13 mouse cellular contexts compared by ENCODE assay signal in the genomic region with DNA sequence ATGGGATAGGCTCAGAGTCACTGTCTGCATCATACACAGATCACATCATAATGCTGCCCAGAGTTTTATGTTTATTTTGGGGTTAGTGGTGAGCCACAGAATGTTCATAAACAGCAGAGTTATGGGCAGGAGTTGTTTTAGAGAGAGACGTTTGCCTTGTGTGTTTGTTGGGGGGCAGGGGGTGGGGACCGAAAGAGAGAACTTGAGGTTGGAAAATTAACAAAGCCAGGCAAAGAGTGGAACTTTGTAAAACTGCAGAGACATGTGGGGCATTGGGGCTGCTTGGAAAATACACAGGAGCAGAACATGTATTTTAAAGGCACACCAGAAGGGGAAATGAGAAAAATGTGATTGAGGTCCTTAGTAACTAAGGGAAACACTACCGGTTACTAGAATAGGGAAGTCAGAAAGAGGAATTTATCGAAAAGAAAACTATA. TPM values are rescaled to one million over a fixed set of nuclear protein-coding genes. Genes with fewer than 3 reads are reported as not detected.
A peak's percentile ranks its signal among the peaks of the same experiment; 100 is the strongest.
DNase-seq lines count a peak whose midpoint lies in the region; ATAC-seq and TF ChIP-seq lines count a peak whose summit lies in the region.
"Had no signal": no experiment of that assay in that cellular context is flagged by ENCODE, and none has a peak within 500 bp of the region (broad histone marks: within the 10 kb centered on the region; RNA-seq: fewer than 3 reads in every experiment).

No protein-coding gene starts in this region.

- peak; percentile 12 for DNase-seq in lung, postnatal 36 days
- no peak for DNase-seq in lung, postnatal 10 days
- peak; percentile 64 for DNase-seq in MEL (ENCODE audit: low read depth, low spot score)
- peak; percentile 51 for DNase-seq in naive thymus-derived CD4-positive, alpha-beta T cell, adult 2 months (ENCODE audit: low read depth)
- no peak for DNase-seq in gastrocnemius, postnatal 4 days (ENCODE audit: low spot score in 2 of 2)
- DNase-seq in retina, embryonic 14.5 days (ENCODE audit: low spot score), result no peak
- DNase-seq: cerebellum, postnatal 14 days; heart, postnatal 14 days had no signal

- H3K27ac ChIP-seq in MEL (ENCODE audit: control insufficient read depth, low read depth, low read length), result peak overlapping the region; percentile 54
- peak overlapping the region; percentile 39 for H3K27ac ChIP-seq in embryonic facial prominence, embryonic 15.5 days (replicated peaks)
- H3K27ac ChIP-seq: intestine, embryonic 15.5 days; limb, embryonic 12.5 days; lung, embryonic 15.5 days had no signal

- no peaks in the 10 kb centered on the region for H3K79me2 ChIP-seq in MEL (ENCODE audit: control insufficient read depth, insufficient read depth, low read length, poor library complexity)

- TF ChIP-seq EP300 in MEL (IDR thresholded peaks at IDR 0.05; ENCODE audit: low read depth in 1 of 2, low read length in 2 of 2), result peak in 1 of 2 experiments; percentile 39; a peak in 1 of 4 replicates

- WGBS in embryonic facial prominence, embryonic 15.5 days, result 68% methylated on average over 4 of the region's 4 CpGs

- TF ChIP-seq POLR2A in MEL (IDR thresholded peaks at IDR 0.05; ENCODE audit: control insufficient read depth in 1 of 2, insufficient read depth in 1 of 2, low read depth in 1 of 2, low read length in 2 of 2, poor library complexity in 1 of 2), result no peak

- ATAC-seq in embryonic facial prominence, embryonic 15.5 days (ENCODE audit: insufficient number of reproducible peaks, low FRiP score, low TSS enrichment, low read depth), result peak; percentile 43; the same call in 1 of the 2 replicates
- ATAC-seq: activated CD4-positive, CD25-positive, alpha-beta regulatory T cell, adult 4 months; intestine, embryonic 15.5 days had no signal

- no peak for TF ChIP-seq CTCF in MEL (IDR thresholded peaks at IDR 0.05 in 2 of 3, conservative IDR thresholded peaks at IDR 0.05 in 1 of 3; ENCODE audit: control insufficient read depth in 1 of 3, insufficient read depth in 1 of 3, low read depth in 2 of 3, low read length in 3 of 3, poor library complexity in 1 of 3, severe bottlenecking in 1 of 3)

- H3K36me3 ChIP-seq in MEL (ENCODE audit: control insufficient read depth in 1 of 2, insufficient read depth in 2 of 2, low read length in 2 of 2), result peaks cover 0 to 10% of the 10 kb centered on the region in 2 experiments; a peak in 2 of 4 replicates
- no peaks in the 10 kb centered on the region for H3K36me3 ChIP-seq in embryonic facial prominence, embryonic 15.5 days
- H3K36me3 ChIP-seq: intestine, embryonic 15.5 days; limb, embryonic 12.5 days; lung, embryonic 15.5 days had no signal

- H3K4me1 ChIP-seq in MEL (ENCODE audit: control insufficient read depth in 1 of 2, insufficient read depth in 2 of 2, low read length in 2 of 2), result peaks cover 0 to 6% of the 10 kb centered on the region in 2 experiments; a peak in 1 of 4 replicates
- no peaks in the 10 kb centered on the region; the same call in 1 of the 2 replicates for H3K4me1 ChIP-seq in embryonic facial prominence, embryonic 15.5 days
- H3K4me1 ChIP-seq: intestine, embryonic 15.5 days; lung, embryonic 15.5 days had no signal

- no peak overlapping the region; the same call in 1 of the 2 replicates for H3K9ac ChIP-seq in MEL (ENCODE audit: control insufficient read depth, low read depth, low read length, poor library complexity, severe bottlenecking)
- H3K9ac ChIP-seq in embryonic facial prominence, embryonic 15.5 days, result no peak overlapping the region
- H3K9ac ChIP-seq: intestine, embryonic 15.5 days; limb, embryonic 12.5 days; lung, embryonic 15.5 days had no signal

- no peak overlapping the region for H3K4me3 ChIP-seq in MEL (ENCODE audit: control insufficient read depth in 1 of 2, insufficient read depth in 1 of 2, low read depth in 2 of 2, low read length in 2 of 2)
- H3K4me3 ChIP-seq in embryonic facial prominence, embryonic 15.5 days (replicated peaks), result no peak overlapping the region
- H3K4me3 ChIP-seq: intestine, embryonic 15.5 days; limb, embryonic 12.5 days; lung, embryonic 15.5 days had no signal

- no peaks in the 10 kb centered on the region for H3K9me3 ChIP-seq in MEL (replicated peaks; ENCODE audit: insufficient read depth, low read length)
- H3K9me3 ChIP-seq in embryonic facial prominence, embryonic 15.5 days (replicated peaks), result no peaks in the 10 kb centered on the region
- H3K9me3 ChIP-seq: intestine, embryonic 15.5 days; limb, embryonic 12.5 days; lung, embryonic 15.5 days had no signal

- no peak for TF ChIP-seq RAD21 in MEL (IDR thresholded peaks at IDR 0.05; ENCODE audit: low read depth, low read length)

- no peaks in the 10 kb centered on the region for H3K27me3 ChIP-seq in MEL (ENCODE audit: control insufficient read depth in 1 of 2, insufficient read depth in 2 of 2, low read length in 2 of 2)
- no peaks in the 10 kb centered on the region for H3K27me3 ChIP-seq in embryonic facial prominence, embryonic 15.5 days
- H3K27me3 ChIP-seq: intestine, embryonic 15.5 days; limb, embryonic 12.5 days; lung, embryonic 15.5 days had no signal

- no peak overlapping the region for H3K4me2 ChIP-seq in embryonic facial prominence, embryonic 15.5 days (replicated peaks)
- H3K4me2 ChIP-seq: intestine, embryonic 15.5 days; limb, embryonic 12.5 days; lung, embryonic 15.5 days had no signal

TF ChIP-seq in MEL, 35 proteins besides CTCF, POLR2A, EP300 and RAD21:
- TF ChIP-seq MAX (IDR thresholded peaks at IDR 0.05; ENCODE audit: low read length), result no peak
- TF ChIP-seq UBTF (IDR thresholded peaks at IDR 0.05; ENCODE audit: borderline replicate concordance, insufficient read depth, low read depth, low read length), result no peak
- no peak for TF ChIP-seq BHLHE40 (IDR thresholded peaks at IDR 0.05; ENCODE audit: borderline replicate concordance, low read depth, low read length)
- TF ChIP-seq HCFC1 (IDR thresholded peaks at IDR 0.05; ENCODE audit: low read depth, low read length), result no peak
- TF ChIP-seq ZMIZ1 (IDR thresholded peaks at IDR 0.05; ENCODE audit: low read depth, low read length), result no peak
- TF ChIP-seq CHD1 (IDR thresholded peaks at IDR 0.05; ENCODE audit: low read depth, low read length), result no peak
- no peak for TF ChIP-seq MAFK (IDR thresholded peaks at IDR 0.05; ENCODE audit: borderline replicate concordance, low read depth, low read length)
- no peak for TF ChIP-seq POLR2AphosphoS2 (IDR thresholded peaks at IDR 0.05; ENCODE audit: low read length)
- TF ChIP-seq NRF1 (IDR thresholded peaks at IDR 0.05; ENCODE audit: insufficient read depth, low read depth, low read length, poor library complexity, severe bottlenecking), result no peak

RNA-seq across cellular contexts. Expression of a gene that starts 27.4 kb away (rescaled TPM):
- 22.7 and 35.5 TPM in 2 replicates for total RNA-seq in MEL (2012; rRNA removed)
- 10 to 100 TPM; 48.9 to 97.5 TPM for polyA plus RNA-seq in MEL (2012; ENCODE audit: insufficient read depth in 1 of 2, insufficient read length in 2 of 2, low read depth in 1 of 2, low replicate concordance in 2 of 2, missing spikeins in 1 of 2)
- polyA plus RNA-seq in embryonic facial prominence, embryonic 15.5 days (2015; fragmentation: Nextera tagmentation; extraction: Ambion mirVana), result 11.1 and 14.7 TPM in 2 replicates
- total RNA-seq in gastrocnemius, postnatal 4 days (2021), result 10 to 100 TPM; 12.9 to 13.4 TPM

Comparison
In these comparisons a context has a peak if more than half of its experiments do, and no peak if none do; other contexts are left out.
1. DNase-seq: peak in lung, postnatal 36 days (single experiment), MEL (single experiment) and naive thymus-derived CD4-positive, alpha-beta T cell, adult 2 months (single experiment); none in lung, postnatal 10 days (single experiment), gastrocnemius, postnatal 4 days (0 of 2) and retina, embryonic 14.5 days (single experiment).